Mouse (Mus musculus) embryonic facial prominence, embryonic 15.5 days (tissue): ENCODE data around the gene Snx18. TPM values are rescaled to one million over a fixed set of nuclear protein-coding genes. Genes with fewer than 3 reads are reported as not detected.

Experiments
- ATAC-seq: fragments of 200-750 bp; cut with Nextera tagmentation; 2 replicates; pipeline ENCODE4 v1.8.0; 2017; ENCODE audit warnings: low read depth, moderate TSS enrichment; ENCODE audit not compliant: insufficient number of reproducible peaks, low FRiP score, low TSS enrichment
- H3K27ac ChIP-seq: fragments of 300-500 bp; sonication (generic); replicated peaks from 2 replicates; pipeline ENCODE4 v1.5.1; 2015; ENCODE audit warnings: mild to moderate bottlenecking, inconsistent platforms
- H3K27me3 ChIP-seq: fragments of 300-500 bp; sonication (generic); 2 replicates; pipeline ENCODE4 v1.6.1; 2015; ENCODE audit warnings: inconsistent platforms
- H3K36me3 ChIP-seq: fragments of 300-500 bp; sonication (generic); 2 replicates; pipeline ENCODE4 v1.6.1; 2015; ENCODE audit warnings: mild to moderate bottlenecking, inconsistent platforms
- H3K4me1 ChIP-seq: fragments of 300-500 bp; sonication (generic); 2 replicates; pipeline ENCODE4 v1.6.1; 2015; ENCODE audit warnings: inconsistent platforms
- H3K4me2 ChIP-seq: fragments of 300-500 bp; sonication (generic); replicated peaks from 2 replicates; pipeline ENCODE4 v1.6.1; 2015; ENCODE audit warnings: mild to moderate bottlenecking, inconsistent platforms
- H3K4me3 ChIP-seq: fragments of 300-500 bp; sonication (generic); replicated peaks from 2 replicates; pipeline ENCODE4 v1.5.1; 2015; ENCODE audit warnings: mild to moderate bottlenecking, inconsistent platforms
- H3K9ac ChIP-seq: fragments of 300-500 bp; sonication (generic); 2 replicates; pipeline ENCODE4 v1.6.1; 2015; ENCODE audit warnings: inconsistent platforms
- H3K9me3 ChIP-seq: fragments of 300-500 bp; sonication (generic); replicated peaks from 2 replicates; pipeline ENCODE4 v1.6.1; 2016; ENCODE audit warnings: inconsistent platforms
- WGBS: fragments of 180-500 bp; shearing (Covaris S2); methylation state at CpG from one replicate; pipeline ENCODE4 v1.1.7; 2015; 5-methylcytosine and 5-hydroxymethylcytosine counted together
- polyA plus RNA-seq: library from polyadenylated mRNA; unstranded; fragments of >200 nt; fragmentation: Nextera tagmentation; extraction: Ambion mirVana; gene quantifications from 2 replicates; pipeline ENCODE4 v1.2.1, GENCODE M21; 2015

The Snx18 gene
- polyA plus RNA-seq, 1 experiment from 2014 or later: 25.0 TPM

GRCm38 (mm10) chr13:113594361-113594760 is 24.0 kb downstream of the Snx18 start:
- H3K27ac ChIP-seq: no peak overlapping the region
- no peak overlapping the region for H3K4me2 ChIP-seq
- no peaks in the 10 kb centered on the region for H3K9me3 ChIP-seq
- no peak overlapping the region for H3K9ac ChIP-seq
- H3K27me3 ChIP-seq: no peaks in the 10 kb centered on the region
- H3K4me3 ChIP-seq: no peak overlapping the region
- ATAC-seq: no peak
- peaks cover 27% of the 10 kb centered on the region for H3K4me1 ChIP-seq
- peaks cover 17% of the 10 kb centered on the region for H3K36me3 ChIP-seq
- 84% methylated on average over 12 of the region's 12 CpGs for WGBS

GRCm38 (mm10) chr13:113593711-113594110 is 24.7 kb downstream of the Snx18 start:
- 83% methylated on average over 17 of the region's 17 CpGs for WGBS
- Histone ChIP-seq H3K9ac (no peak overlapping the region), H3K4me3 (no peak overlapping the region), H3K4me2 (no peak overlapping the region), H3K4me1 (peaks cover 27% of the 10 kb centered on the region), H3K27ac (no peak overlapping the region), H3K9me3 (no peaks in the 10 kb centered on the region), H3K36me3 (peaks cover 17% of the 10 kb centered on the region), H3K27me3 (no peaks in the 10 kb centered on the region)
- no peak for ATAC-seq

- 84% methylated on average over 13 of the region's 13 CpGs for WGBS
- Histone ChIP-seq H3K4me1 (peaks cover 31% of the 10 kb centered on the region), H3K9me3 (no peaks in the 10 kb centered on the region), H3K27ac (no peak overlapping the region), H3K36me3 (peaks cover 17% of the 10 kb centered on the region), H3K4me2 (no peak overlapping the region), H3K27me3 (no peaks in the 10 kb centered on the region), H3K4me3 (no peak overlapping the region), H3K9ac (no peak overlapping the region)
- ATAC-seq: no peak
These were observed 25.6 kb downstream of the Snx18 start for GRCm38 (mm10) chr13:113592703-113593200.

GRCm38 (mm10) chr13:113591336-113591735 is 27.0 kb downstream of the Snx18 start:
- H3K4me3 ChIP-seq: no peak overlapping the region
- WGBS: 87% methylated on average over 11 of the region's 11 CpGs
- peaks cover 17% of the 10 kb centered on the region for H3K36me3 ChIP-seq
- no peak for ATAC-seq
- H3K27ac ChIP-seq: no peak overlapping the region
- H3K4me2 ChIP-seq: no peak overlapping the region
- no peak overlapping the region for H3K9ac ChIP-seq
- H3K27me3 ChIP-seq: no peaks in the 10 kb centered on the region
- no peaks in the 10 kb centered on the region for H3K9me3 ChIP-seq
- peaks cover 26% of the 10 kb centered on the region for H3K4me1 ChIP-seq

- Histone ChIP-seq H3K4me2 (no peak overlapping the region), H3K27ac (no peak overlapping the region), H3K9ac (no peak overlapping the region), H3K27me3 (no peaks in the 10 kb centered on the region), H3K4me1 (peaks cover 16% of the 10 kb centered on the region; the same call in 1 of the 2 replicates), H3K9me3 (no peaks in the 10 kb centered on the region), H3K4me3 (no peak overlapping the region), H3K36me3 (peaks cover 17% of the 10 kb centered on the region)
- no peak for ATAC-seq
- WGBS: 90% methylated on average over 4 of the region's 4 CpGs
These were observed 28.1 kb downstream of the Snx18 start for GRCm38 (mm10) chr13:113590216-113590615.

- H3K36me3 ChIP-seq: peaks cover 17% of the 10 kb centered on the region
- peaks cover 14% of the 10 kb centered on the region; the same call in 1 of the 2 replicates for H3K4me1 ChIP-seq
- H3K4me3 ChIP-seq: no peak overlapping the region
- ATAC-seq: no peak; the same call in 1 of the 2 replicates
- H3K9ac ChIP-seq: no peak overlapping the region
- WGBS: 66% methylated on average over 7 of the region's 7 CpGs
- no peaks in the 10 kb centered on the region for H3K9me3 ChIP-seq
- H3K4me2 ChIP-seq: no peak overlapping the region
- H3K27me3 ChIP-seq: no peaks in the 10 kb centered on the region
- no peak overlapping the region for H3K27ac ChIP-seq
These were observed 28.9 kb downstream of the Snx18 start for GRCm38 (mm10) chr13:113589499-113589898.

- WGBS: 24% methylated on average over 15 of the region's 15 CpGs
- Histone ChIP-seq H3K27ac (no peak overlapping the region), H3K9me3 (no peaks in the 10 kb centered on the region), H3K4me2 (no peak overlapping the region), H3K36me3 (peaks cover 11% of the 10 kb centered on the region), H3K4me1 (peaks cover 14% of the 10 kb centered on the region; the same call in 1 of the 2 replicates), H3K9ac (no peak overlapping the region), H3K4me3 (no peak overlapping the region), H3K27me3 (no peaks in the 10 kb centered on the region)
- ATAC-seq: peak; percentile 27; the same call in 1 of the 2 replicates
These were observed 31.0 kb downstream of the Snx18 start for GRCm38 (mm10) chr13:113587200-113587936.

- WGBS: 93% methylated on average over 3 of the region's 3 CpGs
- no peak for ATAC-seq
- Histone ChIP-seq H3K27ac (no peak overlapping the region), H3K36me3 (peaks cover 3% of the 10 kb centered on the region; the same call in 1 of the 2 replicates), H3K4me3 (no peak overlapping the region), H3K4me1 (peaks cover 14% of the 10 kb centered on the region; the same call in 1 of the 2 replicates), H3K4me2 (no peak overlapping the region), H3K9ac (no peak overlapping the region), H3K27me3 (no peaks in the 10 kb centered on the region), H3K9me3 (no peaks in the 10 kb centered on the region)
These were observed 32.8 kb downstream of the Snx18 start for GRCm38 (mm10) chr13:113585606-113586005.

GRCm38 (mm10) chr13:113584431-113584830 is 33.9 kb downstream of the Snx18 start:
- Histone ChIP-seq H3K27me3 (no peaks in the 10 kb centered on the region), H3K9me3 (no peaks in the 10 kb centered on the region), H3K4me2 (no peak overlapping the region), H3K36me3 (no peaks in the 10 kb centered on the region), H3K4me3 (no peak overlapping the region), H3K4me1 (peaks cover 14% of the 10 kb centered on the region; the same call in 1 of the 2 replicates), H3K9ac (no peak overlapping the region), H3K27ac (no peak overlapping the region)
- WGBS: 69% methylated on average over 6 of the region's 6 CpGs
- no peak for ATAC-seq

- Histone ChIP-seq H3K4me3 (no peak overlapping the region), H3K9ac (no peak overlapping the region), H3K4me1 (peaks cover 14% of the 10 kb centered on the region; the same call in 1 of the 2 replicates), H3K27me3 (no peaks in the 10 kb centered on the region), H3K9me3 (no peaks in the 10 kb centered on the region), H3K36me3 (no peaks in the 10 kb centered on the region), H3K27ac (no peak overlapping the region), H3K4me2 (no peak overlapping the region)
- no peak for ATAC-seq
- WGBS: 71% methylated on average over 4 of the region's 4 CpGs
These were observed 34.8 kb downstream of the Snx18 start for GRCm38 (mm10) chr13:113583563-113583962.

- H3K27ac ChIP-seq: no peak overlapping the region
- H3K9ac ChIP-seq: no peak overlapping the region
- 44% methylated on average over 1 of the region's 1 CpGs for WGBS
- no peak overlapping the region for H3K4me3 ChIP-seq
- H3K4me2 ChIP-seq: no peak overlapping the region
- no peaks in the 10 kb centered on the region for H3K27me3 ChIP-seq
- H3K4me1 ChIP-seq: 0 out of 2 replicates have a peak, but pooled peaks cover 2% of the 10 kb centered on the region
- H3K36me3 ChIP-seq: no peaks in the 10 kb centered on the region
- no peak for ATAC-seq
- H3K9me3 ChIP-seq: no peaks in the 10 kb centered on the region
These were observed 36.3 kb downstream of the Snx18 start for GRCm38 (mm10) chr13:113582024-113582423.
